Mouse (Mus musculus): ENCODE results near the gene 1810013L24Rik. TPM values are rescaled to one million over a fixed set of nuclear protein-coding genes. Genes with fewer than 3 reads are reported as not detected.

Gene 1810013L24Rik
- total and polyA plus RNA-seq, 3 experiments, result 29.2 to 133 (median 93.2) TPM

- Histone ChIP-seq H3K9ac (ENCODE audit: low read depth, low read length) (no peak overlapping the region), H3K4me1 (ENCODE audit: control insufficient read depth, insufficient read depth, low read length) (peaks cover 19% of the 10 kb centered on the region), H3K4me3 (no peak overlapping the region), H3K36me3 (ENCODE audit: control insufficient read depth, insufficient read depth, low read length) (peaks cover 83% of the 10 kb centered on the region), H3K27ac (no peak overlapping the region), H3K79me2 (replicated peaks; ENCODE audit: control insufficient read depth, insufficient read depth, low read length) (peaks cover 8% of the 10 kb centered on the region), H3K27me3 (ENCODE audit: control insufficient read depth, insufficient read depth, low read length) (no peaks in the 10 kb centered on the region)
- no peak for TF ChIP-seq EP300 (IDR thresholded peaks at IDR 0.05; ENCODE audit: insufficient read depth, low read depth, low read length)
- no peak for TF ChIP-seq CTCF (IDR thresholded peaks at IDR 0.05)
- TF ChIP-seq POLR2A (IDR thresholded peaks at IDR 0.05; ENCODE audit: insufficient read depth, low read depth, low read length), result no peak
- intact Hi-C loops (cut with DNase I), result no loop called here
- DNase-seq, result no peak
Observed at GRCm38 (mm10) chr16:8838921-8839320, 9.0 kb downstream of the 1810013L24Rik start.

GRCm38 (mm10) chr16:8840557-8840956 lies 10.7 kb downstream of the 1810013L24Rik start:
- Histone ChIP-seq H3K9ac (ENCODE audit: low read depth, low read length) (no peak overlapping the region), H3K4me3 (no peak overlapping the region), H3K27ac (no peak overlapping the region), H3K36me3 (ENCODE audit: control insufficient read depth, insufficient read depth, low read length) (peaks cover 77% of the 10 kb centered on the region), H3K27me3 (ENCODE audit: control insufficient read depth, insufficient read depth, low read length) (no peaks in the 10 kb centered on the region), H3K4me1 (ENCODE audit: control insufficient read depth, insufficient read depth, low read length) (peaks cover 17% of the 10 kb centered on the region), H3K79me2 (replicated peaks; ENCODE audit: control insufficient read depth, insufficient read depth, low read length) (peaks cover 8% of the 10 kb centered on the region)
- intact Hi-C loops (cut with DNase I), result no loop called here
- DNase-seq, result no peak
- 50% methylated on average over 3 of the region's 3 CpGs for WGBS
- TF ChIP-seq POLR2A (IDR thresholded peaks at IDR 0.05; ENCODE audit: insufficient read depth, low read depth, low read length), result no peak
- no peak for TF ChIP-seq CTCF (IDR thresholded peaks at IDR 0.05)
- no peak for TF ChIP-seq EP300 (IDR thresholded peaks at IDR 0.05; ENCODE audit: insufficient read depth, low read depth, low read length)

DNA sequence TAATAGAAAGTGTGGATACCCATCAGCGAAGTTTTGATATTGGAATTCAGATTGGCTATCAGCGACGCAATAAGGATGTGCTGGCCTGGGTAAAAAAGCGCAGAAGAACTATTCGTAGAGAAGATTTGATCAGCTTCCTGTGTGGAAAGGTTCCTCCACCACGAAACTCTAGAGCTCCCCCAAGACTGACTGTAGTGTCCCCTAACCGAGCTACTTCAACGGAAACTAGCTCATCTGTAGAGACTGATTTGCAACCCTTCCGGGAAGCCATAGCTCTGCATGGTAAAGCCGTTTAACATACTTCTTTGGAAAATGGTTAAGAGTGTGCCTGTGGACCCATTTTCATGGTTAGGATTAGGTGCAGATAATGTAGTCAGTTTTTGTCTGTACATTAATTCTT lies 13.1 kb downstream of the 1810013L24Rik start:
- Histone ChIP-seq H3K4me3 (no peak overlapping the region), H3K79me2 (replicated peaks; ENCODE audit: control insufficient read depth, insufficient read depth, low read length) (peaks cover 6% of the 10 kb centered on the region), H3K4me1 (ENCODE audit: control insufficient read depth, insufficient read depth, low read length) (peaks cover 18% of the 10 kb centered on the region), H3K36me3 (ENCODE audit: control insufficient read depth, insufficient read depth, low read length) (peaks cover 74% of the 10 kb centered on the region), H3K27me3 (ENCODE audit: control insufficient read depth, insufficient read depth, low read length) (no peaks in the 10 kb centered on the region), H3K27ac (peak overlapping the region; percentile 36; the same call in 1 of the 2 replicates), H3K9ac (ENCODE audit: low read depth, low read length) (no peak overlapping the region)
- intact Hi-C loops (cut with DNase I), result no loop called here
- WGBS, result 76% methylated on average over 10 of the region's 10 CpGs
- DNase-seq, result peak in 1 of 2 experiments; percentile 13
- TF ChIP-seq EP300 (IDR thresholded peaks at IDR 0.05; ENCODE audit: insufficient read depth, low read depth, low read length), result no peak
- no peak for TF ChIP-seq CTCF (IDR thresholded peaks at IDR 0.05)
- no peak for TF ChIP-seq POLR2A (IDR thresholded peaks at IDR 0.05; ENCODE audit: insufficient read depth, low read depth, low read length)

DNA sequence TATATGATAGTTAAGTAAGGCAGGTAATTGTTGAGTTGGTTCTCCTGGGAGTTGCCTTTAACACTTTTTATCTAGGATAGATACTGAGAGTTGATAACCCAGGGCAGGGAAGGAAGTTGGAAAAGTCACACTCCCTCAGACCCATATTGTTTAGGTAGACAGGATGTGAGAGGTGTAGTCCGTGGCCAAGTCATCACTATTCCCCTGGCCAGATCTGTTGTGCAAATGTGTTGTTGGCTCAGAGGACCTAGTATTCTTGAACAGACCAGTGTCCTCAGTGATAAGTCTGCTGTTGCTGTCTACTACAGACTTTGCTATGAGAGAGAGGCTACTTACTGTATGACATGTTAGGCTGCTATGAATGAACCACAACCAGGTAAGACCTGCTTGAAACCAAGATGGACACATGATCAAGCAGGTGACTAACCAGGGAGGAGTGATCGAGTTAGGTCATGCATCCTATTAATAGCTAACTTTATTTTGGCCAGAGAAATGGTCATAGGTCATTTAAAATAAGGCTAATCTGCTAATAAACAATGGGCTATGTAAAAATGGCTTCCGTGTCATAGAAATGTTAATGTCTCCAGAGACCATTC lies 13.8 kb downstream of the 1810013L24Rik start:
- no peaks in the 10 kb centered on the region for H3K27me3 ChIP-seq (ENCODE audit: control insufficient read depth, insufficient read depth, low read length)
- peak overlapping the region; percentile 12; the same call in 1 of the 2 replicates for H3K9ac ChIP-seq (ENCODE audit: low read depth, low read length)
- H3K4me3 ChIP-seq, result no peak overlapping the region
- intact Hi-C loops (cut with DNase I), result no loop called here
- TF ChIP-seq CTCF (IDR thresholded peaks at IDR 0.05) (no peak), EP300 (IDR thresholded peaks at IDR 0.05; ENCODE audit: insufficient read depth, low read depth, low read length) (peak; percentile 33; the same call in 1 of the 2 replicates), POLR2A (IDR thresholded peaks at IDR 0.05; ENCODE audit: insufficient read depth, low read depth, low read length) (no peak)
- WGBS, result 9% methylated on average over 3 of the region's 3 CpGs
- H3K79me2 ChIP-seq (replicated peaks; ENCODE audit: control insufficient read depth, insufficient read depth, low read length), result peaks cover 6% of the 10 kb centered on the region
- peaks cover 17% of the 10 kb centered on the region for H3K4me1 ChIP-seq (ENCODE audit: control insufficient read depth, insufficient read depth, low read length)
- H3K36me3 ChIP-seq (ENCODE audit: control insufficient read depth, insufficient read depth, low read length), result peaks cover 75% of the 10 kb centered on the region
- H3K27ac ChIP-seq, result peak overlapping the region; percentile 40
- DNase-seq, result no peak

DNA sequence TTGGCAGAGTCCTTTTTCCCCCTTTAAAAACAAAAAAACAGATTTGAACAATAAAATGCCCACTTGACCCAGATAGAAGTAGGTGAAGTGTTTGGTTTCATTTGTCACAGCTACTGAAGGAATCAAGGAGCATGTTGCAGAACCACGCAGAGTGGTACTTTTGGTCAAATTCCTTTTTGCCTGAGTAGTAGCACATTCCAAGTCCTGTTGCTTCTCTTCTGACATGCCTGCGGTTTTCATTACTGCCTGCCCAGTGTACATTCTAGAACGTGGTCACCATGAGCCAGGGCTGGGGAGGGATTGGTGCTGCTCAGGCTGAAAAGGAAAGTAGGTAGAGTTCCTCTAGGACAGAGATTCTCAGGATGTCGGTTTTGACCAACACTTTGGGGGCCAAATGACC lies 16.1 kb downstream of the 1810013L24Rik start:
- peak in 1 of 2 experiments; percentile 14 for DNase-seq
- Histone ChIP-seq H3K79me2 (replicated peaks; ENCODE audit: control insufficient read depth, insufficient read depth, low read length) (peaks cover 4% of the 10 kb centered on the region), H3K27ac (no peak overlapping the region)

GRCm38 (mm10) chr16:8848309-8849068 lies 18.6 kb downstream of the 1810013L24Rik start:
- Histone ChIP-seq H3K79me2 (replicated peaks; ENCODE audit: control insufficient read depth, insufficient read depth, low read length) (peaks cover 6% of the 10 kb centered on the region), H3K4me1 (ENCODE audit: control insufficient read depth, insufficient read depth, low read length) (peaks cover 15% of the 10 kb centered on the region), H3K9ac (ENCODE audit: low read depth, low read length) (no peak overlapping the region), H3K36me3 (ENCODE audit: control insufficient read depth, insufficient read depth, low read length) (peaks cover 74% of the 10 kb centered on the region), H3K27ac (no peak overlapping the region), H3K27me3 (ENCODE audit: control insufficient read depth, insufficient read depth, low read length) (no peaks in the 10 kb centered on the region), H3K4me3 (no peak overlapping the region)
- intact Hi-C loops (cut with DNase I), result loop anchor here (2.0 kb wide), 1 partner anchor 14 kb away; no protein-coding TSS in a partner anchor
- TF ChIP-seq EP300 (IDR thresholded peaks at IDR 0.05; ENCODE audit: insufficient read depth, low read depth, low read length) (no peak), CTCF (IDR thresholded peaks at IDR 0.05) (no peak), POLR2A (IDR thresholded peaks at IDR 0.05; ENCODE audit: insufficient read depth, low read depth, low read length) (no peak)
- 74% methylated on average over 4 of the region's 4 CpGs for WGBS
- DNase-seq, result no peak

More for the DNA sequence above, 16.1 kb downstream of the 1810013L24Rik start:
- no peaks in the 10 kb centered on the region for H3K27me3 ChIP-seq (ENCODE audit: control insufficient read depth, insufficient read depth, low read length)
- H3K9ac ChIP-seq (ENCODE audit: low read depth, low read length), result no peak overlapping the region
- 53% methylated on average over 4 of the region's 4 CpGs for WGBS
- H3K36me3 ChIP-seq (ENCODE audit: control insufficient read depth, insufficient read depth, low read length), result peaks cover 76% of the 10 kb centered on the region
- no peak overlapping the region for H3K4me3 ChIP-seq
- no peak for TF ChIP-seq CTCF (IDR thresholded peaks at IDR 0.05)
- no peak for TF ChIP-seq POLR2A (IDR thresholded peaks at IDR 0.05; ENCODE audit: insufficient read depth, low read depth, low read length)
- TF ChIP-seq EP300 (IDR thresholded peaks at IDR 0.05; ENCODE audit: insufficient read depth, low read depth, low read length), result no peak
- intact Hi-C loops (cut with DNase I), result no loop called here
- H3K4me1 ChIP-seq (ENCODE audit: control insufficient read depth, insufficient read depth, low read length), result peaks cover 17% of the 10 kb centered on the region
